Mouse (Mus musculus) c-Kit-positive CD71-positive TER-119-negative erythroid progenitor cells, embryonic 14.5 days (primary cell): ENCODE results near the gene Gm28305.

Experiments
- DNase-seq: peaks from one replicate; pipeline ENCODE4 v3.0.0-alpha.2; 2013; ENCODE audit warnings: low read depth

Gene Gm28305

DNA sequence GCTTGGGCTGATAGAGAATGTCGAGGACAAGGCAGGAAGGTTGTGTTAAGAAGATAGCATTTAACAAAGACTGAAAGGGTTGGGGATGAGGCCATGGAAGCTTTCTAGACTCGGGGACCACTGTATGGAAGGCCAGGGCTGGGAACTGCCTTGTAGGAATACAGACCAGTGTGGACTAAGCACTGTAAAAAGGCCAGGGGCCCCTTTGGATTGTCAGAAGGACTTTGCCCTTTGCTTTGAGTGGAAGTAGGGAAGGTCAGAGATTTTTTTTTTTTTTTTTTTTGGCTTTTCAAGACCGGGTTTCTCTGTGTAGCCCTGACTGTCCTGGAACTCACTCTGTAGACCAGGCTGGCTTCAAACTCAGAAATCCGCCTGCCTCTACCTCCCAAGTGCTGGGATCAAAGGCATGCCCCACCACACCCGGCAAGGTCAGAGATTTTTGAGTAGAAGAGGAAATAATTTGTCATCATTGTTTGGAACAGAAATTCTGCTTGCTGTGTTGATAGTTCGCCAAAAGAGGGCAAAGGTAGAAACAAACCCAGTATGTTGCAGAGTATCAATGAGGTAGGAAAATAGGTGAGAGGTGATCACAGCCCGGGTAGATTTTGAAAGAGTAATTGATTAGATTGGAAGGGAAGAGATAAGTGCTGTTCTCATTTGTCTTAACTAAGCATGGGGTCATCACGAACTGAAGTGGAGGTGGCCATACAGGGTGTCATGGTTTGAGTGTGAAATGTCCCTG lies 30.6 kb downstream of the Gm28305 start:
- DNase-seq, result no peak

DNA sequence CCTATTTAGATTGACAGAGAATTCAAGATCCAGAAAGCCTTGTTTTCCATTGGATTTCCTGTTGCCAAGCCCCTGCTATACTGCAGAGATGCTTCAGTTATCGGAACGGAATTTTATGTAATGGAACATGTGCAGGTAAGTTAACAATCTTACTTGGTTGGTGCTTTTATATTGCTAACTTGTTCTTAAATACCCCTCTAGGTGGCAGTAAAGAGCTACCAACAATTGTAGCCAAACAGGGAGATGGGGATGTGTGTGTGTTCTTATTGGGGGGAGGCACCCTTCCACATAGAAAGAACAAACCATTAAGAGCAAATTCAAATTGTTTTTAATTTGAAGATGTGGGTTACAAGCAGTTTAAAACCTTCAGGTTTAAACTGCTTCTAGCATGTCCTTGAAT lies 35.3 kb downstream of the Gm28305 start:
- peak; percentile 17 for DNase-seq

DNA sequence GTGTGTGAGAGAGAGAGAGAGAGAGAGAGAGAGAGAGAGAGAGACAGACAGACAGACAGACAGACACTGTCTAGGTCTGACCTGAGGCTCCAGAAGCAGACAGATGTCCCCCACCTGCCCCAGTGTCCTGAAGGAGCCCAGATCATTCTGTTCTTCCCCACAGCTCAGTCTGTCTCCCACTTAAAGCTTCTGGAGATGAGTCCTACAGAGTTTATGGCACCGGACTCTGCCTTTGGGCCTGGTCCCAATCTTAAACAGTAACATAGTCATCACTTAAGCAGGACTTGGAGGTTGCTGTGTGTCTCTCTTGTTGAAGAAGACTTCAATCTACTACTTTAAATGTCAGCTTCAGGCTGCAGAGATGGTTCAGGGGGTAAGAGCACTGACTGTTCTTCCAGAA lies 38.3 kb downstream of the Gm28305 start:
- DNase-seq, result no peak

DNA sequence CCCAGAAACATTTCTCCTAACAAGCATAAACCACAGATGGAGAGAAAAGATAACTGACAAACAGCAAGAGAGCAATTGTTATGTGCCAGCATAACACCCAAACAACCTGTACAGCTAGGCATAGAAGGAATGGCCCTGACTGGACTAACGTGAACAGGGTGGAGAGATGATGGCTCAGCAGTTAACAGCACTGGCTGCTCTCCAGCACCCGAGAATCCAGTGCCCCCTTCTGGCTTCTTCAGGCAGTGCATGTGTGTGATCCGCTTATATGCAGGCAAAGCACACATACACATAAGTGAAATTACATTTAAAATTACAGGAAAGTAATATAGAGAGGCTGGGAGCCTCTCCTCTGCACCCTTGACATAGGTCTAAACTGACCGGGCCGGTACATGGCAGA lies 38.9 kb downstream of the Gm28305 start:
- DNase-seq, result peak; percentile 37

DNA sequence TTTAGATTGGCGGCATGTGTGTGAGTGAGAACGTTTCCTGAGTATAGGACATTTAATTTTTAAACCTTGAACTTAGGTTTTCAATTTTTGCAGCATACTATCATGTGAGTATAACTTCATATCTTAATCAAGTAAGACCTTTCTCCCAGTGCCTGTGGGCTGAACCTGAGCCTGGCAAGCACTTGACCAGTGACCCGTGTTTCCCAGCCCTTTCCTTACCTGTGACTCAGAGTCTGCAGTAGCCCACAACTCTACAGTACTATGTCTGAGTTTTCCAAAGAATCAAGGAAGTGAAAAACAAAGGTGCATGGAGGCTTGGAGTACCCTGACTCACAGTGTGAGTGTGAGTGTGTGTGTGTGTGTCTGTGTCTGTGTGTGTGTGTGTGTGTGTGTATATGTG lies 39.6 kb downstream of the Gm28305 start:
- DNase-seq, result no peak

DNA sequence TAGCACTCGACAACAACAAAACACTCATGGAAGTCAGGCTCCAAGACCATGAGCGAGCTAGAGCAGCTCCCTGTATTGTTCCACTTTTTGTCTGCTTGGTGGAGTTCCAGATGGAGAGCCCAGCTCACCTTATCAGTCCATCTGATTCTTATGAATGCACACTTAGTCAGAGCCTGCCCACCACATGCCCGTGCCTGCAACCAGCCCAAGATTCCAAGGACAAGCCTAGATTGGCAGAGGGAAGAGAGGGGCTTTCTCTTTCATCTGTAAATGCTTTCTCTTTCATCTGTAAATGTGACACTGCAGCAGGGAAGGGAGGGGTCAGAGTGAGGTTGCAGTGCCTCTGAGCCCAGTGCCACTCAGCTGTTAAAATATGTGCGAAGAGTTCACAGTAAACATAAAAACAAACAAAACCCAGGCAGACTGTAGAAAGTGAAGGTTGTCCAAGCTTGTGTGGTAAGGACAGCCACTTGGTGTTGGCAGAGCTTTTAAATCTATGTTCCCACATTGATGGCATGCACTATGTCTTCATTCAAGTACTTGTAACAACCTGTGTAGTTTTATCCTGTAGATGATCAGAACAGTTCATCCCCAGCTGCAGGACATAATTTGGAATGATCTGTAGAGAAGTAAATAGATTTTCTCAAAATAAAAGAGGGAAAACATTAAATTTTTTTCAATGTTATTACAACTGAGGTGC lies 45.4 kb downstream of the Gm28305 start:
- DNase-seq, result no peak

DNA sequence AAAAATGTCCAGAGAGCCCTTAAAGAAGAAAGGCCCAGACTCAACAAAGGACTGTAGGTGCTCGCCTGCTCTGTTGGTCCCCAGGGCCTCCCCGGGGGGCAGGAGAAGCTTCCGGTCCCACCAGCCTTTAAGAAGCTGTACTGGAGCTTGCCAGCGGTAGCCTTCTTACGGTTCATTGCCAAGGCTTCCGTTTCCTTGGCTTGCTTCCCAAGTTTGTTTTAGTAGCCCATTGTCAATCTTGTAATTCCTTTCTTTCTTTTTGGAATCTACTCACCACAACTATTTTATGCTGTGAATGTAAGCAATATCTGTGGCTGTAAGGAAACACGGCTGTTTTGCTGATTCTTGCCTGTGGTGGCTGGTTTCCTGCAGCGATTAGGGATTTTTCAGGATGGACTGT lies 48.1 kb downstream of the Gm28305 start:
- no peak for DNase-seq

DNA sequence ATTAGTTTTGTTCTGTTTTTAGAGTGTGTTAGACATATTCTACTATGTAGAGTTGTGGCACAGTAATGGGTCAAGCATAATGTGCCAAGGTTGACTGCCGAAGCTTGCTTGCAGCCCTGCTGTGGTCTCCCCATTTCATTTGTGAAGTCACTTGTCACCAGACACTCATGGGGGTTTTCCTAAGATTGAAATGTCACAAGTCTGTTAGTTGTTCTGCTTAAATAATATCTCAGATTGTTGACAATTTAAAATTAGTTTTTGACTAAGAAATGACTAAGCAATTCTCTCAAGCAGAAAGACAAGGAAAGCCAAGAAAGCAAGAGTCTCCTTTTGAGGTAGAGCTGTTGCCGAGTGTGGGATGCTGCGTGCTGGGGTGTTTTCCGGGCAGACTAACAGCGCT lies 52.5 kb downstream of the Gm28305 start:
- DNase-seq, result no peak

DNA sequence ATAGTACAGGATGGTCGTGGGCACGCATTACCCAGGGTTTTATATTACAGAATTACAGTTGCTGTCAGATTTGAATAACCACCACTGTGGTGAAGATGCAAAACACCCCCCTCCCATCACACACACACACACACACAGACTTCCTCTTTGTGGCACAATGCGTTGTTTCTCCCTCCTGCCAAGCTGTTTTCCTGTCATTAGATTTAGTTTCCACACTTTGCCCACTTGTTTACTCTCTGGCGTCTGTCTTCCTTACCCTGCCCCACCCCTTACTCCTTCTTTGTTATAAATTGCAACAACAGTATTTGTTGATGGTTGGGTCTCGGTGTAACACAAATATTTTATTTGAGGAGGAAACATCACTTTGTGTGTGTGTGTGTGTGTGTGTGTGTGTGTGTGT lies 57.8 kb downstream of the Gm28305 start:
- DNase-seq, result no peak

DNA sequence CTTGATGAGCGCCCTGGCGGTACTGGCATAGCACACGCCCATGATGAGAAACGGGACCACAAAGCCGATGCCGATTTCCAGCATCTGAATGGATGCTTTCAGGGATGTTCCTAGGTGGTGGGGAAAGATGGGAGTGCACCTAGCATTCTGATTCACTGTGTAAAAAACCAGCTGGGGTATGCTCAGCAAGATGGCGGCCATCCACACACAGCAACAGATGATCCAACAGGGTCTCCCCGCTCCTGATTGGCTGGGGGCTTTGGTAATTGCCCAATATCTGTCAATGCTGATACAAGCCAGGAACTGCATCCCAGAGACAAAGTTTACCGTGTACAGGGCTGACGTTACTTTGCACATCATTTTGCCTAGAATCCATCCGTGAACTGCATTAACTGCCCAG lies 58.6 kb downstream of the Gm28305 start:
- DNase-seq, result no peak

DNA sequence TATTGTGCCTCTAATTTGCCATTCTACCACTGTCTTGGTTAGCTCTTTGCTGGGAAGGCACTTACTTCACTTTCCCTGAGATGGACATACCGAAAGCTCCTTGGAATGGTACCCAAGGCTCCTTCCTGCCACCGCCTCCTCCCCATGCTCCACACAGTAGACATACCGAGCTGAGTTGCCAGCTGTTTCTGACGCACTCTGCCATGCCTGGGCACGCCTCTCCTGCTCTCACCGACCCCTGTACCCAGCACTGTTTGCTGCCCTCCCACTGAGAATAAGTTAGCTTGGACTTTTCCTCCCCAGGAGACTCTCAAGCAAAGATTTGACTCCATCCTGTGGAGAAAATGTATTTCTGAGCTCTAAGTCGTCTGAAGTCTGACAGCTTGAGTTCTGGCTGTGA lies 60.4 kb downstream of the Gm28305 start:
- DNase-seq, result no peak

DNA sequence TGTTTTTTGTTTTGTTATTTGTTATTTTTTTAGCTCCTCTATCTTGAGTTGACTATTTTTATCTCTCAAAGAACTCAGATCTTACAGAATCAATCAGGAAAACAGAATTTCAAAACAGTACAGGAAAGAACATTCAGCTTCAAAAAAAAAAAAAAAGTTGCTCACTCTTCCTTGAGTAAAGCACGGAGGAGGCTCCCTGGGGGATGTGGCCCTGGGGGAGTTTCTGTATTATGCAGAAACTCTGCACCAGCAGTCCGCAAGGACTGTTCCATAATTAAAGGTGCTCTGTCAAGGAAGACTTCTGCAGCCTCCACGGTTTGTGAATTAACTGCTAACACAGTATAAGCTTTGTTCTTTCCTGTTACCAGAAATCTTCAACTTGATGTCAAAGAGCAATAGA lies 61.0 kb downstream of the Gm28305 start:
- DNase-seq, result no peak

DNA sequence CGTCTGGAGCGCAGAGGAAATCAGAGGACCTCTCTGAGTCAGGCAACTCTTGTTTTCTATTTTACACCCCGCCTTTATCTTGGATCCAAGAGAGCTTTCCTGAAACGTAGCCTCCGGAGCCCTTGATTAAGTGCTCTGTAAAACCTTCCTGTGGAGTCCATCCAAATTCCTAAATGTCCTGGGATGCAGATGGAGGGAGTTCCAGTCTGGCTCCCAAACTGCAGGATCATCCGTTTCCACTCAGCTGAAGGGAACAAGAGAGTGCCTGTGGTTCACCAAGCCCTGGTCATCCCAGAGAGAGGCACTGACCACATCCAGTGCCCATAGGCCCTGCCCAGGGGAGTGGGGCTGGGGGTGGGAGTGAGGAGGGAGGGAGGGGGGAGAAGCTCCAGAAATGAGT lies 61.8 kb downstream of the Gm28305 start:
- no peak for DNase-seq

DNA sequence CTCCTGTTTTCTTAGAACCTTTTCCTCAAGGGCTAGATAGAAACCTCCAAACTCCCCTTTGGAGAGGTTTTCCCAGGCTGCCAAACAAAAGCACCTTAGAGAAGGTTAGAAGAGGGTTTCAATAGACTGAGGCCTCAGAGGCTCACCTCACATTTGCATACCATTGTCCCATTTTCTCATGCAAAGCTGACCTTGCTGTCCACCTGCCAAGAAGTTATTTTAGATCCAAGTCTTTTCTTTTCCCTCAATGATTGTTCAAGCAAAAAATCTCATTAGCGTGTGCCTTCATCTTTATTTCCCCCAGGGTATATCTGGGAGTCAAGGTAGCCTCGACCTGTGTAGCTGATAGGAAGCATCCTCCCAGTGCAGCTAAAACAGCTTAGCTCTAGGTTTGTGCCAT lies 62.4 kb downstream of the Gm28305 start:
- no peak for DNase-seq

DNA sequence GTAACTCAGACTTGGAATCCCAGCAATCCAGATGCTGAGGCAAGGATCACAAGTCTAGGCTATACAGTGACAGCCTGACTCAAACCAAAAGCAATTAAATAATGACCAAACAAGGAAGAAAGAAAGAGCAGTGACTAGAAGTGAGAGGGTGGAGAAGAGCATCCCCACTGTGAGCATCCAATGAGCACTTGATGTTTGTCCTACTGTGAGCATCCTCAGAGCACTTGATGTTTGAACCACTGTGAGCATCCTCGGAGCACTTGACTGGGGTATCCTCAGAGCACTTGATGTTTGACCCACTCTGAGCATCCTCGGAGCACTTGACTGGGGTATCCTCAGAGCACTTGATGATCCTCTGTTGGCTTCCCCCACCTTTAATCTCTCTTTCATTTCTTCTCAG lies 64.5 kb downstream of the Gm28305 start:
- DNase-seq, result no peak

DNA sequence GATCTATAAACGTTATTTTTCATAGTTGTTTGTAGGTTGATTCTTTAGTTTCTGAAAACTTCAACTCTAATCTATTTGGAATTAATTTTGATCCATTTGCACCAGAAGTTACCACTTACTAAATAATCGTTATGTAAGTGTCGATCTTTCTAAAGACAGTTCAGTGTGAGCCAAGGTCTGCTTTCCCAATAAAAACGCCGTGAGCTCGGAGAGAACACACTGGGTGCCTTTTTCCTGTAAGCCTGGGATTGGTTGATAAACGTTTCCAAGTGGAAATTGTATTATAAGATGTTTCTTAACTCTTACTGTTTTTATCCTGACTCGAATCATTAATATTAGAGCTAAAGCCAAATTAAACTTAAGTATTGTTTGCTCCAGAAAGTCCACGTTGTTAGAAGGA lies 66.5 kb downstream of the Gm28305 start:
- DNase-seq, result no peak

DNA sequence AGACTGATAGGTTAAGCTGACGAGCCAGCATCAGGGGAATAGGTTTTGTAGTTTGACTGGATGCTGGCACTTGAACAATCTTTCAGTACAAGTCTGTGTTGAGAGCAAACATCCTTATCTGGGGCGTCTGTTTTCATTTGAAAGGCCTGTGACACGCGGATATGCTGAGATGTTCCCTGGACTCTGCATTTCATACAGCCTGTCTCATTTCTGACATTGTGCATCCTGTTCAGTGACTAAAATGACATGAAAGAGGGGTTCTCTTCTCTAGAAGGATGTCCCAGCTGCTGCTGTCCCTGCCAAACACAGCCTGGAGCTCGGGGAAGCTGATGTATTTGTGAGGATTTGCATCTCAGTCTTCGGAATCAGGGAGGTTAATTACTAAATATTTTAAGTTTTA lies 67.0 kb downstream of the Gm28305 start:
- DNase-seq, result no peak

DNA sequence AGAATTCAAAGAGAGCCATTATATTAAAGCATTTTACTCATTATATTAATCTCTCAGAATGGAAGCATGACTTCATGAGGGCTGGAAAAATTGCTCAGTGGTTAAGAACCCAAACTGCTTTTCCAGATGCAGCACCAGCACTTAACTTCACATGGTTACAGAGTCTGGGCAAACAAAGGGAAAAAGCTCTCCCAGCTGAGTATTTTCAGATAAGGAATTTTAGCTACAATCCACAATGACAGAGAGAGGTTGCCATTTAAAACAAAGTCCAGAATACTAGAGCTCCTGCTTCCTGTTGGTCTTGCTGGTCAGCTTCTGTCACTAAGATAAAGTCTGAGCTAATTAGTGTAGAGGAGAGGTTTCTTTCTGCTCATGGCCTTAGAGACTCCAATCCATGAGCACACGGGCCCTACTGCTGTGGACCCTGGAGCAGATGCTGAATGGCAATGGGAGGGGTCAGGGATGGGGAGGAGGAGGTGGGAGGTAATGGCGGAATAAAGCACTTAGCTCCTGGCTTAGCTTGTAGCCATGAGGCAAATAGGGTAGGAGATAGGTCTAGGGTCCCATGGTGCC lies 68.2 kb downstream of the Gm28305 start:
- no peak for DNase-seq

DNA sequence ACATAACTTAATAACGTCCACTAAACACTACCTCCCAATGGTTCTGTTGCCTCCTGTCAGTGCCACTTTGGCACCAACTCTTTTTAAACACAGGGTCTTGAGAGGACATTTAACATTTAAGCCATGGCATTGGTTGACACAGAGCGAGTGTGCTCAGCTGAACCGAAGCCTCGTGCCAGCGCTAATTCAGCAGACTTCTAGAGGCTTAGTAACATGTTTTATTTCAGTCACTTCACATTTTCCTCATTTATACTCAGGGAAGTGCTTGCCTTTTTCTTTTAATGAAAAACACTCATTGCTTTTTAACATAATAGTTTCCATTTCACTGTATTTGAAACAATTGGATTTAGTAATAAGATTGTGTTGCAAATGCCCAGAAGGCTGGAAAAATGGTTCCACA lies 68.7 kb downstream of the Gm28305 start:
- no peak for DNase-seq

DNA sequence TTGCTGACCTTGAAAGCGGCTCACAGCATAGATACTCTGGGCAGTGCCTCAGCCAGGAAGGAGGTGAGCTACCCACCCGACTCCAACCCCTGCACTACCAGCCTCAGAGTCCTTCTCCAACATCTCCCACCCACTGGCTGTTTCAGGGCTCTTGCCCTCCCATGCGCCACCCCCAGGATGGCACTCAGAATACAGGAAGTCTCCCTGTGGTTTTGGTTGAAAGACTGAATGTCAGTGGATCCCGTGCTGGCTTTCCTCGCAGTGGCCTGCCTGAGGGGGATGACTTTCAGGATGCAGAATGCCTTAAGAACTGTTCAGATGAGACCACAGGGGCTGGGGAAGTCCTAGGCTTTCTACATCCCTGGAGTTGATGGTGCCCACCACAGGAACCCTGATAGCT lies 82.6 kb downstream of the Gm28305 start:
- DNase-seq, result no peak

DNA sequence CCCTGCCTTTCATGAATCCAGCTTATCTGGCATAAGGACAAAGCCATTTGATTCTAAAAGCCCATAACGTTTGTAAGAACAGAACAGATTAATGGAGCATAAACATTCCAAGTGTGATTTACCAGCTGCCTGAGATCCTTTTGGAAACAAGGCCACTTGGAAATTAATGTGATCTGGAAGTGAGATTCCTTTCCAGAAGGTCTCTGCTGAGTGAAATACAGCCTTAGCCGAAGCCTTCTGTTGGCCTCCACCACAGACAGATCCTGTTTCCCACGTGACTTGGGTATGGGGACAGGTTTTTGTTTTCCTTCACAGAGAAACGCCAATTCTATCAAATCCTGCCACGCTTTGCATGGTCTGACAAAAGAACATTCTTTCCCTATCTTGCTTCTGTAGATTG lies 83.2 kb downstream of the Gm28305 start:
- no peak for DNase-seq
